Mouse (Mus musculus) olfactory bulb, adult 2 months (tissue): ENCODE results near the gene Abca4.

ENCODE experiments used
- CTCF ChIP-seq: fragments of 200-500 bp; IDR thresholded peaks from 2 replicates; pipeline ENCODE4 v1.5.1; 2012; ENCODE audit warnings: low read depth, mild to moderate bottlenecking, low read length, moderate library complexity; ENCODE audit not compliant: insufficient read depth
- POLR2A ChIP-seq: fragments of 200-500 bp; IDR thresholded peaks from 2 replicates; pipeline ENCODE4 v1.6.1; 2012; ENCODE audit warnings: mild to moderate bottlenecking, low read depth, low read length, moderate library complexity; ENCODE audit not compliant: insufficient read depth

GRCm38 (mm10) chr3:122035092-122035491 is 9.2 kb upstream of the Abca4 start:
- no peak for TF ChIP-seq CTCF
- TF ChIP-seq POLR2A, result no peak
